Mouse (Mus musculus) heart, adult 2 months (tissue): ENCODE data around the gene Ddx25.

Source experiments
- CTCF ChIP-seq: fragments of 200-600 bp; IDR thresholded peaks from 2 replicates; pipeline ENCODE4 v1.8.1; 2022; ENCODE audit warnings: antibody characterized with exemption, mild to moderate bottlenecking, moderate library complexity
- POLR2A ChIP-seq: fragments of 200-500 bp; IDR thresholded peaks from 2 replicates; pipeline ENCODE4 v1.6.1; 2011; ENCODE audit warnings: mild to moderate bottlenecking, low read depth, low read length, control low read depth; ENCODE audit not compliant: insufficient read depth

DNA sequence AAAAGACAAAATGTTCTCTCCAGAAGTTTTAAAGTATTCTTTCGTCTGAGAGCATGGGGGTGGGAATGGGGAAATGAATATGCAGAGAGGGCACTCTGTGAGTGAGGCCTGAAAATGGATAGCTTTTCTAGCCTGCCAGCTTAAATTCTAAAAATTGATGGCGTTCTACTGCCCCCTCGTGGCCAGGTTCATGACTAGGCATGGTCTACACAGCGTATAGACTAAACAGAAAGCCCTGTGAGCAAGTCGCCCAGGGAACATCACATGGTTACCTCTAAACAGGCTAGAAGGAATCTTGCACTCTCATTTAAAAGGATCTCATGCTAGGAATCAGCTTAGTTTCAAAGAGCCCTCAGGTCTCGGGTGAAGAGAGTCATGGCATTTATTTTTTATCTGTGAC lies 16.8 kb downstream of the Ddx25 start:
- peak; percentile 89 for TF ChIP-seq CTCF
- TF ChIP-seq POLR2A = no peak
